Mouse (Mus musculus): ENCODE measurements around the gene Slc24a4. TPM values are rescaled to one million over a fixed set of nuclear protein-coding genes. Genes with fewer than 3 reads are reported as not detected.

The Slc24a4 gene
- polyA plus RNA-seq, 2 experiments from 2014 or later = not detected

DNA sequence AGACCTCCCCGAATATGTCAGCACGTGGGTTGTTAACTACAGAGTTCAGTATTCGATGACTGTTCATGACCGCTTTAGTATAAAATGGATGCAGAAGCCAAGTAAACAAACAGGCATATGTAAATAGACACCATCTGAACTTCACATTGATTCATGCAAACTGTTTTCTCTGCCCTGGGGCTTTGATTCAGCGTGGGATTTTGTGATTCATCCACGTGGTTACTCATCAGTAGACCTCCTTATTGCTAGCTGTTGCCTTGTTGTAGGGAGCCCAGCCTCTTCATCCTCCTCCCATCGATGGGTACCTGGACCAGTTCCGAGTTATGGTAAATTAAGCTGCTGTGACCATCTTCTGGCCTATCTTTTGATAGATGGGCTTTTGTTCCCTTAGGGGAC is 181.3 kb downstream of the Slc24a4 start:
- no peak for ATAC-seq

DNA sequence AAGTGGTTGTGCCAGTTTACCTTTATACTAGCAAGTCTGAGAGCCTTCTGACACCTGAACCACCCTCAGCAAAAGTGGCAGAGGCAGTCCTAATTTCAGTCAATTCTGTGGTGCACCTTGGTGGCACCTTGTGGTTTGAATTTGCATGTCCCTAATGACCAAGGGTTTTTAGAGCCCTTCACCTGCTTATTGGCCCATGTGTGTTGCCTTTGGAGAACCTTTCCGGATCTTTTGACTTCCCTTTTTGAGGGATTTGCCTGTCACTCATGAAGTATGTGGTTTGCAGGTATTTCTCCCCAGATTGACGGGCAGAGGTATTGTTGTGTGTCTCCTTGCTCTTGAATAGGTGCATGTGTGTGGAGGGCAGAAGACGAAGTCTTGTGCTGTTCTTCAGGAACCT is 181.7 kb downstream of the Slc24a4 start:
- ATAC-seq = no peak

DNA sequence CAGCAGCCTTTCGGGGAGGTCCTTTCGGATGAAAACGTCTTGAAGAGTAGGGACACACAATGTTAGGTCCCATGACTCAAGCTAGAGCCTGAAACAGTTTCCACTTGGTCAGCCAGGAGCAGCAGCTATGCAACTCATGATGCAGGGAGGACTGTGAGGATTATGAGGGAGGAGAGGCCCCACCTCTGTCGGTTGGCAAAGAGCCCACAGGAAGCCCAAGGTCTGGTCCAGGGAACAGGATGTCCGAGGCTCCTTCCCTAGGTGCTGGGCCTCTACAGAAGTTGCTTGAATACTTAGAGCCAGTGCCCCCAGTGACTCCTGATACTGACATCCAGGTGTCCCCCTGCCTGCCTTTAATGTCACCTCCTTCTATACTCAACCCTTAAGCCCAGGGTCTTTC is 182.9 kb downstream of the Slc24a4 start:
- ATAC-seq = no peak

Other genes starting within 250 kb of the Slc24a4 start
- 10 to 100 TPM; 66.1 to 85.4 TPM for gene Trip11, start 215.5 kb upstream of the Slc24a4 start, polyA plus RNA-seq (2017; shearing (Covaris generic))
- 10 to 100 TPM; 17.7 to 18.8 TPM for gene Atxn3, start 170.5 kb upstream of the Slc24a4 start, polyA plus RNA-seq (2017; shearing (Covaris generic))
- gene Cpsf2, start 152.7 kb upstream of the Slc24a4 start, polyA plus RNA-seq (2017; shearing (Covaris generic)) = 10 to 100 TPM; 16.2 to 19.4 TPM
- gene Rin3, start 154.3 kb downstream of the Slc24a4 start, polyA plus RNA-seq (2017; shearing (Covaris generic)) = 10 to 100 TPM; 68.3 to 91.8 TPM

All from CD4-positive, CD25-positive, alpha-beta regulatory T cell, adult 4 months (primary cell).